Mouse (Mus musculus) heart, adult 8-10 months (tissue): ENCODE results near the gene Ugt2b37. TPM values are rescaled to one million over a fixed set of nuclear protein-coding genes. Genes with fewer than 3 reads are reported as not detected.
"Not testable (repeated sequence)": the region's sequence is repeated elsewhere in the genome, so short reads cannot be mapped to it uniquely, and the experiment has no call there.

ENCODE experiments used
- DNase-seq: peaks from one replicate; pipeline ENCODE4 v3.0.0; 2022; ENCODE audit warnings: low spot score
- total RNA-seq, 4 experiments: library from RNA; stranded (reverse); gene quantifications; 2 replicates each; pipeline ENCODE4 v1.2.4; 2022

Gene Ugt2b37
- not detected for total RNA-seq

- DNase-seq, result not testable (repeated sequence)
Observed at GRCm38 (mm10) chr5:87254676-87255075, at the start of gene Ugt2b37. Ugt2b37 (minus strand) TSS chr5:87254804.

- not testable (repeated sequence) for DNase-seq
Observed at GRCm38 (mm10) chr5:87286180-87286579, 31.6 kb upstream of the Ugt2b37 start.

- not testable (repeated sequence) for DNase-seq
Observed at GRCm38 (mm10) chr5:87275986-87276385, 21.4 kb upstream of the Ugt2b37 start.

GRCm38 (mm10) chr5:87275581-87275980, 21.0 kb upstream of the Ugt2b37 start:
- DNase-seq, result no peak

GRCm38 (mm10) chr5:87255831-87256230, 1.2 kb upstream of the Ugt2b37 start:
- DNase-seq, result no peak

- DNase-seq, result not testable (repeated sequence)
Observed at GRCm38 (mm10) chr5:87242140-87242539, 12.5 kb downstream of the Ugt2b37 start.

- not testable (repeated sequence) for DNase-seq
Observed at GRCm38 (mm10) chr5:87196430-87196829, 58.2 kb downstream of the Ugt2b37 start.

Other genes with a start within 250 kb of the Ugt2b37 start
- gene Ugt2b36, start 162.2 kb downstream of the Ugt2b37 start, total RNA-seq, result not detected
- not detected for gene Ugt2b5, start 114.5 kb downstream of the Ugt2b37 start, total RNA-seq
- not detected for gene Ugt2a3, start 82.4 kb upstream of the Ugt2b37 start, total RNA-seq
- not detected for gene Ugt2b38, start 169.4 kb upstream of the Ugt2b37 start, total RNA-seq
- not detected for gene Ugt2a2, start 227.5 kb upstream of the Ugt2b37 start, total RNA-seq
- not detected for gene Gm43638, start 232.0 kb upstream of the Ugt2b37 start, total RNA-seq
- not detected for gene Ugt2a1, start 236.1 kb upstream of the Ugt2b37 start, total RNA-seq